Mouse (Mus musculus) 3T3-L1 (cell line): ENCODE data around the gene Atp9a.

Source experiments
- DNase-seq: peaks from one replicate; pipeline ENCODE4 v3.0.0-alpha.2; 2015; ENCODE audit warnings: low read depth, low spot score

The Atp9a gene

GRCm38 (mm10) chr2:168642187-168642586 lies 100.0 kb downstream of the Atp9a start:
- no peak for DNase-seq

DNA sequence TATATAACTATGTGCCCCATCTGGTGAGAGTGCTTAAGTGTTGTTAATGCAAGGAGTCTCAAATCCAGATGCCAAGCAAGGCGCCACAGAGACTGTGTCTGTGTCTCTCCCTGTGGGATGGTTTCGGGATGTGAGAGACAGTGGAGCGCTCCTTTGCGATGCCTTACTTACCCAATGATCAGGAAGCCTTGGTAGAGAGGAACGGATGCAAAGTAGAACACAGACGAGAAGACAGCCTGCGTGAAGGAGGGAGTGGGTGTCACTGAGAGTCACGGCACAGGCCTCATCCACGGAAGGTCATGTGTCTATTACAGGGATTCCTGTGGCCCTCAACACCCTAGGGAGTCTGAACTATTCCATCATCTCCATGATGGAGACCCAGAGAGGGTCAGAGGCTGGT lies 101.7 kb downstream of the Atp9a start:
- DNase-seq: no peak

DNA sequence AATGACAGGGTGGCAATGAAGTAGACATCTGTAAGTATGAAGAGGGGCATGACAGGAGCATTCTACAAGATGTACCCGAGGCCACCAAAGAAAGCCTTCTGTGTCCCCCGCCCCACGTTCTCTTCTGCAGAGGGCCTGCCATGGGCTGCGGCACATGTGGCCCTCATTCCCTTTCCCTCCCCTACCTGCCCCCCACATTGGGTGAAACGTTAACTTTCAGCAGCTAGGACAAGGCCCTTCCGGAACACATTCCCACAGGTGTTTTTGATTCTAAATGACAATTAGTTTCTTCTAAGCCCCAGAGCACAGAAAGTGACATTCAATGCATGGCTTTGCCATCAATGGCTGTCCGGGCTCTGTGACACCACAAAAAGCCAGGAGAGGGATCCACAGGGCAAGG lies 107.3 kb downstream of the Atp9a start:
- no peak for DNase-seq

DNA sequence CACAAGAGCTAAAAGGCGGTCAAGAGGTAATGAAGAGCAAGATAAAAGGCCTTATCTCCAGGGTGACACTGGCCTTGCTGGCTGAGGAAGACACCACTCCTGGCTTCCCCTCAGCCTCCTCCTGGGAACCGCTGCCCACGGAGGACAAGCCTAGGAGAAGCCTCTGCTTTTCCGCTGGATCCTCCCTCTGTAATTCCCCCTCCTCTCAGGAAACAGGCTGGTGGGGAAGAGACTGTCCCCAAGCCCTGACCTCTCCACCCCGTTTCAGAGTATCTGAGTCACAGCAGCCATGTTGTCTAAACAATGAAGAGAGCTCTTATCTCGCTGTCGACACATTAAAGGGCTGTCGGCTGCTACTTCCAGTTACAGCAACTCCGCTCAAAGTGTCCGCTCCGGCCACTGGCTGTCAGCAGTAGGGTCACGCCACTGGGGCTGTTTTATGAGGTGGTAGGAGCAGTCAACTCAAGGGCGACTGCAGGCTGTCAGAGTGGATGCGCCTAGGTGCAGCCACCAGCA lies 108.8 kb downstream of the Atp9a start:
- peak; percentile 19 for DNase-seq

GRCm38 (mm10) chr2:168632543-168632942 lies 109.7 kb downstream of the Atp9a start:
- DNase-seq: no peak

- DNase-seq: peak; percentile 93
Observed at GRCm38 (mm10) chr2:168628787-168629186, 113.4 kb downstream of the Atp9a start.

- DNase-seq: peak; percentile 88
Observed at GRCm38 (mm10) chr2:168627829-168628770, 114.1 kb downstream of the Atp9a start.

- no peak for DNase-seq
Observed at GRCm38 (mm10) chr2:168626385-168626784, 115.8 kb downstream of the Atp9a start.

DNA sequence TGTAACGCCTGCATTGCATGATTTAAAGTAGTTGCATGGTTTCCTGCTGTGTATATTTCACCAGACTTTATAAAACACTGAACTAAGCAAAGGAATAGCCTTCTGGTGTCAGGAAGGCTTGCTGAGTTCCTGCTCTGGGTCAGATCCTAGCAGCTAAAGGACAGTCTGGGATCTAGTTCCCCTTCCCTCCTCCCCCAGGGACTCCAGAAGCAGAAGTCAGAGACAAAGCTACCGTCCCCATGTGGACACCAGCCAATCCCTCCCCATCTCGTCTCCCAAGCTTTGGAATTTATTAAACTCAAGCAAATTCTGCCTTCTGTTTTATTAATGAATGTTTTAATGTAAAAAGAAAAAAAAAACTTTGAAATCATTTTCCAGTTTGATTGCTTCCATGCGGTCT lies 117.1 kb downstream of the Atp9a start:
- no peak for DNase-seq

GRCm38 (mm10) chr2:168621111-168621802 lies 121.0 kb downstream of the Atp9a start:
- DNase-seq: peak; percentile 63

DNA sequence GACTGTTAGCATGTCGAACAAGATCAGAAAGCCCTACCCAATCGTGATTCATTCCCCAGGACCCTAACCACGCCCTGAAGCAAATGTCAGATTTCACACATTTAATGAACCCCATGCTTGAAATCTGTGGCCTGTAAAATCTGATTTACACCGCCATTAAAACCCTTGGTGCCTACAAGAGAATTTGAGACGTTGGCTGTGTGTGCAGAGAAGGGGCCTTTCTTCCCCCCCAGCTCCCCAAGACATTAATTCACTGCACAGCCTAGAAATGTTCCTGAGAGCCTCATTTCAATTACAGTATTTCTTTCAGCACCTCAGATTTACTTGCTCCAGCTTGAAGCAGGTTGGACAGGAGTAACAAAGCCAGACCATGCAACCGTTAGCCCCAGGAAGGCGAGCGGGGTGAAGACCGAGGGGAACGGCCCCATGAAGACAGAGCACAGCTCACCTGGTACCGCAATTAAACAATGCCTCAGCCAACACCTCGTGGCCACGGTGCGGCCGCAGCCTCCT lies 123.9 kb downstream of the Atp9a start:
- DNase-seq: no peak

GRCm38 (mm10) chr2:168615160-168615559 lies 127.0 kb downstream of the Atp9a start:
- DNase-seq: peak; percentile 68

- DNase-seq: no peak
Observed at GRCm38 (mm10) chr2:168614170-168614872, 127.9 kb downstream of the Atp9a start.

GRCm38 (mm10) chr2:168613092-168613880 lies 128.9 kb downstream of the Atp9a start:
- no peak for DNase-seq

GRCm38 (mm10) chr2:168610941-168611340 lies 131.3 kb downstream of the Atp9a start:
- peak; percentile 22 for DNase-seq

DNA sequence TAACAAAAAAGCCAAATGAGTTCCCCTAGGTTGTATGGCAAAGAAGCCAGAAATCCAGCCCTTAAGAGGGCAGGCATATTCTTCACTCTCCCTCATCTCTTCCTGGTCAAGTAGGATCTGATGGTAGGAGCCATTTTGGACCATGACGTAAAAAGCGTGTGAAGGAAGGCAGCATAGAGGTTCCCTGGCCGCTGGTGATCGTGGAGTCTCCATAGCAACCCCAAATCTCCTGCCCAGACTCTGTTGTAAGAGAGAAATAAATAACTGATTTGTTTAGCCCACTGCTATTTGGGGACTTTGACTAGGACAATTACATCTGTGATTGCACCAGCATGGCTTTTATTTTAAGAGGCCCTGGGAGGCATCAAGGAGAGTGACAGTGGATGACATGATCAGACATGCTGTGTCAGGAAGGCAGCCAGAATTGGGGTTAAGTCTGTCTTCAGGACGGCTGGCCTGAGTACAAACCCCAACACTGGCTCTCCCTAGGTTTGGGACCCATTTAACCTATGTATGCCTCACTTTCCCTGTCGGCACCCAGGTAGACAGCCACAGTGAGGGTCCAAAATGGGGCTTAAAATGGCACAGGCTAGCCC lies 132.5 kb downstream of the Atp9a start:
- no peak for DNase-seq

DNA sequence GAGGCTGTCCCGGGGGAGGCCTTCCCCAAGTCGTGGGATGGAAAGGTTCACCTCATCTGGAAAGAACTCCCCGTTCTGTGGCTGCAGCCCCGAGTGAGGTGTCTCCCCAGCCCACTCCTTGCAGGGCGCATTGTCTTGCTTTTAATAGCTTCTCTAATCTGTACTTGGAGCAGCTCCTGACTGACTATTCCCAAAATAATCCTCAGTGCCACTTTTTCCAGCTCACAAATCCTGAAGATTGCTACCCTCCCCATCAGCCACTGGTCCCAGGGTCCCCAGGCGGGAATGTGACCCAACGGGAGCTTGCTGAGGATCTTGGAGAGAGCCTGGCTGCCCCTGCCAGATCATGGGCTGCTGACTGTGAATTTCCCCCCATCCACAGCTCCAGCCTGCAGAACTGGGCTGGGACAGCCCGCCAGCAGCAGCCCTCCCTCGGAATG lies 134.1 kb downstream of the Atp9a start:
- DNase-seq: no peak

DNA sequence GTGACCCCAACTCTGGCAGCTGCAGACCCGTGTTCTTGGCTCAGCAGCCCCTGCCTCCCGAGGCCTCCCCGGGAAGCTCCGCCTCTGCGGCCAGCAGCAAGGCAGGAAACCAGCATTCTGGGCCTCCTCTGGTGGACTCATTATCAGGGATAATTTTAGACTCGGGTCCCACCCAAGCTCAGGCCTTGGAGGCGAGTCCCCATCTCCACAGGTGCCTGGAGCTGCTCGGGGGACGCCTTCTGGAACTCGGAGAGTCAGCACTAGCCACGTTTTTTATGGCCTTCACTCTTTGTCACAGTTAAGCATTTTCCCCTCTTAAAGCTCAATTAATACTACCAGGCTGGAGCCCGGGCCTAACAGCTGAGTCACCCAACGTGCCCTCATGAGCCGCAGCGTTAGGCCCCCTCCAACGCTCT lies 137.5 kb downstream of the Atp9a start:
- DNase-seq: no peak

- no peak for DNase-seq
Observed at GRCm38 (mm10) chr2:168602387-168602741, 139.8 kb downstream of the Atp9a start.
